Mouse (Mus musculus) embryo, embryonic 9.5 days (tissue): ENCODE measurements around the gene Actr2.
"Not testable (repeated sequence)": the region's sequence is repeated elsewhere in the genome, so short reads cannot be mapped to it uniquely, and the experiment has no call there.

Experiments used
- DNase-seq: peaks from one replicate; pipeline ENCODE4 v3.0.0-alpha.2; 2017; ENCODE audit errors: extremely low spot score

The Actr2 gene

GRCm38 (mm10) chr11:20045586-20045985, 67.1 kb downstream of the Actr2 start:
- no peak for DNase-seq

- DNase-seq: no peak
Measured at GRCm38 (mm10) chr11:20043256-20043655, 69.5 kb downstream of the Actr2 start.

- no peak for DNase-seq
Measured at GRCm38 (mm10) chr11:20042106-20042505, 70.6 kb downstream of the Actr2 start.

GRCm38 (mm10) chr11:20041164-20041920, 71.4 kb downstream of the Actr2 start:
- DNase-seq: peak; percentile 33

GRCm38 (mm10) chr11:20038723-20039122, 74.0 kb downstream of the Actr2 start:
- DNase-seq: no peak

- no peak for DNase-seq
Measured at GRCm38 (mm10) chr11:20037739-20038138, 75.0 kb downstream of the Actr2 start.

- no peak for DNase-seq
Measured at GRCm38 (mm10) chr11:20035972-20036371, 76.7 kb downstream of the Actr2 start.

GRCm38 (mm10) chr11:20035343-20035928, 77.3 kb downstream of the Actr2 start:
- DNase-seq: no peak

GRCm38 (mm10) chr11:20034337-20034947, 78.3 kb downstream of the Actr2 start:
- DNase-seq: no peak

- DNase-seq: no peak
Measured at GRCm38 (mm10) chr11:20033541-20034160, 79.1 kb downstream of the Actr2 start.

- peak; percentile 48 for DNase-seq
Measured at GRCm38 (mm10) chr11:20031536-20031935, 81.2 kb downstream of the Actr2 start.

- not testable (repeated sequence) for DNase-seq
Measured at GRCm38 (mm10) chr11:20030973-20031372, 81.7 kb downstream of the Actr2 start.

- no peak for DNase-seq
Measured at GRCm38 (mm10) chr11:20029014-20029413, 83.7 kb downstream of the Actr2 start.

- DNase-seq: no peak
Measured at GRCm38 (mm10) chr11:20028396-20028795, 84.3 kb downstream of the Actr2 start.

GRCm38 (mm10) chr11:20027719-20028118, 85.0 kb downstream of the Actr2 start:
- no peak for DNase-seq

GRCm38 (mm10) chr11:20025899-20026298, 86.8 kb downstream of the Actr2 start:
- peak; percentile 35 for DNase-seq

GRCm38 (mm10) chr11:20022911-20023482, 89.7 kb downstream of the Actr2 start:
- no peak for DNase-seq

- no peak for DNase-seq
Measured at GRCm38 (mm10) chr11:20022462-20022861, 90.3 kb downstream of the Actr2 start.

GRCm38 (mm10) chr11:20020720-20021119, 92.0 kb downstream of the Actr2 start:
- no peak for DNase-seq

GRCm38 (mm10) chr11:20018905-20019304, 93.8 kb downstream of the Actr2 start:
- no peak for DNase-seq

- no peak for DNase-seq
Measured at GRCm38 (mm10) chr11:20017937-20018336, 94.8 kb downstream of the Actr2 start.

GRCm38 (mm10) chr11:20013366-20013765, 99.3 kb downstream of the Actr2 start:
- no peak for DNase-seq
